Mouse (Mus musculus) thymus, adult 2 months (tissue): Measurements from ENCODE around the gene Wdr18.

Experiments used
- CTCF ChIP-seq: fragments of 200-500 bp; IDR thresholded peaks from 2 replicates; pipeline ENCODE4 v1.5.1; 2012; ENCODE audit warnings: mild to moderate bottlenecking, control low read depth, low read length, moderate library complexity, borderline replicate concordance; ENCODE audit not compliant: control insufficient read depth, poor library complexity, insufficient read depth; ENCODE audit errors: extremely low read depth
- POLR2A ChIP-seq: fragments of 200-500 bp; IDR thresholded peaks from 2 replicates; pipeline ENCODE4 v1.6.1; 2012; ENCODE audit warnings: mild to moderate bottlenecking, low read length, control low read depth, moderate library complexity; ENCODE audit not compliant: control insufficient read depth, poor library complexity, insufficient read depth; ENCODE audit errors: extremely low read depth

GRCm38 (mm10) chr10:80002829-80003228, 42.9 kb downstream of the Wdr18 start:
- no peak for TF ChIP-seq CTCF
- TF ChIP-seq POLR2A, result no peak
